Mouse (Mus musculus): ENCODE results near the gene Bhlhe41.

Bhlhe41 gene

GRCm38 (mm10) chr6:145865289-145865885 is at the start of gene Bhlhe41:
Bhlhe41 (minus strand) TSS chr6:145865558.
- DNase-seq (ENCODE audit: low spot score): peak; percentile 68

- no peak for DNase-seq (ENCODE audit: low spot score)
Observed at GRCm38 (mm10) chr6:145912232-145912631, 46.9 kb upstream of the Bhlhe41 start.

- DNase-seq (ENCODE audit: low spot score): peak; percentile 28
Observed at GRCm38 (mm10) chr6:145910469-145911426, 45.4 kb upstream of the Bhlhe41 start.

GRCm38 (mm10) chr6:145909943-145910342 is 44.6 kb upstream of the Bhlhe41 start:
- no peak for DNase-seq (ENCODE audit: low spot score)

GRCm38 (mm10) chr6:145906096-145906890 is 40.9 kb upstream of the Bhlhe41 start:
- DNase-seq (ENCODE audit: low spot score): no peak

- DNase-seq (ENCODE audit: low spot score): no peak
Observed at GRCm38 (mm10) chr6:145904616-145905015, 39.3 kb upstream of the Bhlhe41 start.

- DNase-seq (ENCODE audit: low spot score): no peak
Observed at GRCm38 (mm10) chr6:145904169-145904568, 38.8 kb upstream of the Bhlhe41 start.

- DNase-seq (ENCODE audit: low spot score): no peak
Observed at GRCm38 (mm10) chr6:145894669-145895342, 29.4 kb upstream of the Bhlhe41 start.

GRCm38 (mm10) chr6:145893366-145894021 is 28.1 kb upstream of the Bhlhe41 start:
- no peak for DNase-seq (ENCODE audit: low spot score)

GRCm38 (mm10) chr6:145892381-145893265 is 27.3 kb upstream of the Bhlhe41 start:
- no peak for DNase-seq (ENCODE audit: low spot score)

- DNase-seq (ENCODE audit: low spot score): no peak
Observed at GRCm38 (mm10) chr6:145891951-145892350, 26.6 kb upstream of the Bhlhe41 start.

- DNase-seq (ENCODE audit: low spot score): no peak
Observed at GRCm38 (mm10) chr6:145887719-145888118, 22.4 kb upstream of the Bhlhe41 start.

- no peak for DNase-seq (ENCODE audit: low spot score)
Observed at GRCm38 (mm10) chr6:145886277-145886676, 20.9 kb upstream of the Bhlhe41 start.

GRCm38 (mm10) chr6:145885069-145885468 is 19.7 kb upstream of the Bhlhe41 start:
- DNase-seq (ENCODE audit: low spot score): no peak

GRCm38 (mm10) chr6:145883668-145884067 is 18.3 kb upstream of the Bhlhe41 start:
- DNase-seq (ENCODE audit: low spot score): no peak

- DNase-seq (ENCODE audit: low spot score): no peak
Observed at GRCm38 (mm10) chr6:145883010-145883409, 17.7 kb upstream of the Bhlhe41 start.

GRCm38 (mm10) chr6:145880609-145881008 is 15.3 kb upstream of the Bhlhe41 start:
- DNase-seq (ENCODE audit: low spot score): no peak

GRCm38 (mm10) chr6:145876986-145877735 is 11.8 kb upstream of the Bhlhe41 start:
- DNase-seq (ENCODE audit: low spot score): no peak

GRCm38 (mm10) chr6:145873354-145873753 is 8.0 kb upstream of the Bhlhe41 start:
- no peak for DNase-seq (ENCODE audit: low spot score)

Measured in ovary, adult 18-20 months (tissue).